Mouse (Mus musculus) heart, postnatal 25 days (tissue): ENCODE data around the gene Amy2a4. TPM values are rescaled to one million over a fixed set of nuclear protein-coding genes. Genes with fewer than 3 reads are reported as not detected.
"Not testable (repeated sequence)": the region's sequence is repeated elsewhere in the genome, so short reads cannot be mapped to it uniquely, and the experiment has no call there.

Experiments used
- DNase-seq: peaks from one replicate; pipeline ENCODE4 v3.0.0; 2022; ENCODE audit warnings: low spot score
- intact Hi-C: fragments of 180-260 bp; cut with DNase I; formaldehyde crosslinking; loops from one replicate; pipeline ENCODE4 v1.15.1; 2025
- total RNA-seq, 2 experiments: library from RNA; stranded (reverse); gene quantifications; 2 replicates each; pipeline ENCODE4 v1.2.3; 2021

The Amy2a4 gene
- not detected for total RNA-seq

- DNase-seq, intact Hi-C loops: not testable (repeated sequence)
These were observed at the start of gene Amy2a4 for GRCm38 (mm10) chr3:113291349-113291748. Gene Amy2a4 (minus strand): TSS chr3:113291449.

GRCm38 (mm10) chr3:113323952-113324351, 32.7 kb upstream of the Amy2a4 start, which contains the start of gene Amy2a3:
Gene Amy2a3 (minus strand): TSS chr3:113324052.
- intact Hi-C loops, DNase-seq: not testable (repeated sequence)

- DNase-seq, intact Hi-C loops: not testable (repeated sequence)
These were observed 21.7 kb upstream of the Amy2a4 start for GRCm38 (mm10) chr3:113312937-113313336.

- intact Hi-C loops: not testable (repeated sequence)
These were observed 11.0 kb downstream of the Amy2a4 start for GRCm38 (mm10) chr3:113280285-113280684.

GRCm38 (mm10) chr3:113279586-113279985, 11.7 kb downstream of the Amy2a4 start:
- intact Hi-C loops, DNase-seq: not testable (repeated sequence)

More at GRCm38 (mm10) chr3:113280285-113280684, 11.0 kb downstream of the Amy2a4 start:
- DNase-seq: not testable (repeated sequence)

GRCm38 (mm10) chr3:113258737-113259136, 32.5 kb downstream of the Amy2a4 start, which contains the start of gene Amy2a5:
Gene Amy2a5 (minus strand): TSS chr3:113258837.
- intact Hi-C loops, DNase-seq: not testable (repeated sequence)

Other genes starting within 250 kb of the Amy2a4 start
- gene Amy2a5, start 32.6 kb downstream of the Amy2a4 start, total RNA-seq: not detected
- gene Amy2a3, start 32.6 kb upstream of the Amy2a4 start, total RNA-seq: not detected
- gene Amy2a2, start 65.2 kb upstream of the Amy2a4 start, total RNA-seq: not detected
- gene Amy2a1, start 241.0 kb upstream of the Amy2a4 start, total RNA-seq: not detected